Mouse (Mus musculus) liver, embryonic 14.5 days (tissue): ENCODE data around the gene Zfp451. TPM values are rescaled to one million over a fixed set of nuclear protein-coding genes. Genes with fewer than 3 reads are reported as not detected.
A peak's percentile ranks its signal among the peaks of the same experiment; 100 is the strongest.
"Not testable (repeated sequence)": the region's sequence is repeated elsewhere in the genome, so short reads cannot be mapped to it uniquely, and the experiment has no call there.

Source experiments
- ATAC-seq: fragments of 200-750 bp; cut with Nextera tagmentation; 2 replicates; pipeline ENCODE4 v1.8.0; 2017; ENCODE audit warnings: moderate number of reproducible peaks, mild to moderate bottlenecking, moderate library complexity; ENCODE audit not compliant: insufficient read depth
- DNase-seq, 3 experiments: peaks; one replicate each; pipeline ENCODE4 v3.0.0-alpha.2; 2012 to 2013; ENCODE audit warnings: low read depth in 3 of 3, low spot score in 3 of 3
- H3K27ac ChIP-seq: fragments of 300-500 bp; sonication (generic); 2 replicates; pipeline ENCODE4 v1.5.1; 2014; ENCODE audit warnings: moderate library complexity, mild to moderate bottlenecking, control low read depth, inconsistent platforms
- H3K27me3 ChIP-seq: fragments of 300-500 bp; sonication (generic); 2 replicates; pipeline ENCODE4 v1.6.1; 2014; ENCODE audit warnings: mild to moderate bottlenecking, low read length, moderate library complexity; ENCODE audit not compliant: control insufficient read depth, insufficient read depth
- H3K36me3 ChIP-seq: fragments of 300-500 bp; sonication (generic); replicated peaks from 2 replicates; pipeline ENCODE4 v1.6.1; 2014; ENCODE audit warnings: low read depth; ENCODE audit not compliant: control insufficient read depth, insufficient read depth
- H3K4me1 ChIP-seq, 2 experiments: fragments of 200-500 bp in 1 of 2; fragments of 300-500 bp in 1 of 2; sonication (generic) in 1 of 2; replicated peaks; 2 replicates each; pipeline ENCODE4 v1.6.1; 2012 to 2014; ENCODE audit warnings: antibody characterized with exemption in 1 of 2, inconsistent platforms in 1 of 2, low read length in 1 of 2; ENCODE audit not compliant: control insufficient read depth in 2 of 2, insufficient read depth in 2 of 2
- H3K4me2 ChIP-seq: fragments of 300-500 bp; sonication (generic); 2 replicates; pipeline ENCODE4 v1.6.1; 2014; ENCODE audit warnings: low read depth, mild to moderate bottlenecking, control low read depth, moderate library complexity
- H3K4me3 ChIP-seq, 2 experiments: fragments of 200-500 bp in 1 of 2; fragments of 300-500 bp in 1 of 2; sonication (generic) in 1 of 2; 2 replicates each; pipeline ENCODE4 v1.5.1; 2012 to 2014; ENCODE audit warnings: low read depth in 2 of 2, low read length in 2 of 2, mild to moderate bottlenecking in 2 of 2, control low read depth in 1 of 2, inconsistent platforms in 1 of 2, moderate library complexity in 1 of 2; ENCODE audit not compliant: insufficient read depth in 1 of 2
- H3K9ac ChIP-seq: fragments of 300-500 bp; sonication (generic); replicated peaks from 2 replicates; pipeline ENCODE4 v1.6.1; 2014; ENCODE audit warnings: mild to moderate bottlenecking, control low read depth, moderate library complexity
- H3K9me3 ChIP-seq: fragments of 300-500 bp; sonication (generic); 2 replicates; pipeline ENCODE4 v1.6.1; 2016; ENCODE audit warnings: low read length, mixed read lengths; ENCODE audit not compliant: control insufficient read depth
- CTCF ChIP-seq: IDR thresholded peaks from 2 replicates; pipeline ENCODE4 v1.5.1; 2016; ENCODE audit warnings: antibody characterized with exemption, low read depth, control low read depth
- EP300 ChIP-seq: IDR thresholded peaks from 2 replicates; pipeline ENCODE4 v1.6.1; 2016; ENCODE audit warnings: antibody characterized with exemption, low read depth
- WGBS: fragments of 180-500 bp; shearing (Covaris S2); extraction: QIAGEN DNeasy Blood & Tissue Kit; methylation state at CpG from one replicate; pipeline ENCODE4 v1.1.7; 2014; ENCODE audit not compliant: insufficient replicate concordance; 5-methylcytosine and 5-hydroxymethylcytosine counted together
- polyA plus RNA-seq, 2 experiments: library from polyadenylated mRNA; depleted of rRNA in 1 of 2; stranded (reverse) in 1 of 2; unstranded in 1 of 2; fragments of >200 nt; fragmentation: Nextera tagmentation in 1 of 2; extraction: Ambion mirVana in 1 of 2; gene quantifications; 2 replicates each; pipeline versions ENCODE4 v1.2.1 to v1.2.3; 2012 to 2014

Zfp451 gene
- polyA plus RNA-seq, 2 experiments, result 5.6 to 6.1 TPM

DNA sequence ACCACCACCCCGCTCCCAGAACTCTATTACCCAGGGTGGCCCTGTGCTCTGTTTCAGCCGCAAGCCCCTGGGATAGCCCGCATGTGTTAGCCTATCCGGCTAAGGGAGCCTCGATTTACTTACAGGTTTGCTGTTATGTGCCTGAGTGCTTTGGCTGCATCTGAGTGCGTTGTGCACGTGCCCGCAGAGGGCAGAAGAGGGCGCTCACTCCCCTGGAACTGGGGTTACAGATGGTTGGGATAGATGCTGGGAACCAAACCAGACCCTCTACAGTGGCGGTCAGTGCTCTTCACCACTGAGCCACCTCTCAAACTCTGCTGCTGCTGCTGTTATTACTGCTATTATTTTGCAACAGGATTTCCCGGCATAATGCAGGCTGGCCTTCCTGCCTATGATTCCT, 65.3 kb downstream of the Zfp451 start:
- no peak for TF ChIP-seq EP300
- peak; percentile 31; the same call in 1 of the 2 replicates for TF ChIP-seq CTCF
- H3K9ac ChIP-seq, result no peak overlapping the region
- no peaks in the 10 kb centered on the region for H3K27me3 ChIP-seq

DNA sequence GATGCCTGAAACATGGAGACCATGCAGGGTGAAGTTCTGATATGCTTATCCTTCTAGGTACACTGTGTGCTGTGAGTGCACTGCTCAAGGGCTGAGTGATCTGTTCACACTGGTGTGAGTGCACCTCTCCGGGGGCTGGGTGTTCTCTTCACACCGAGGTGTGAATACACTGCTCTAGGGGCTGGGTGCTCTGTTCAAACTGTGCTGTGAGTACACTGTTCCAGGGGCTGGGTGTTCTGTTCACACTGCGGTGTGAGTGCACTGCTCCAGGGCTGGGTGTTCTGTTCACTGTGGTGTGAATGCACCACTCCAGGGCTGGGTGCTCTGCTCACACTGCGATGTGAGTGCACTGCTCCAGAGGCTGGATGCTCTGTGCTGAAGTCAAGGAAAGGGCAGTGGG, 68.5 kb downstream of the Zfp451 start:
- ATAC-seq (no peak), DNase-seq (no peak)
- no peaks in the 10 kb centered on the region for H3K4me1 ChIP-seq
- H3K4me3 ChIP-seq, result no peak overlapping the region
- H3K9me3 ChIP-seq, result no peaks in the 10 kb centered on the region
- TF ChIP-seq CTCF (no peak), EP300 (no peak)
- 88% methylated on average over 4 of the region's 4 CpGs for WGBS
- no peaks in the 10 kb centered on the region for H3K27me3 ChIP-seq
- no peak overlapping the region for H3K4me2 ChIP-seq
- H3K9ac ChIP-seq, result no peak overlapping the region
- no peak overlapping the region for H3K27ac ChIP-seq
- H3K36me3 ChIP-seq, result peaks cover 13% of the 10 kb centered on the region

More for the DNA sequence above, 65.3 kb downstream of the Zfp451 start:
- no peak for DNase-seq
- no peaks in the 10 kb centered on the region for H3K9me3 ChIP-seq
- H3K4me3 ChIP-seq, result no peak overlapping the region
- ATAC-seq, result no peak
- H3K4me2 ChIP-seq, result no peak overlapping the region
- H3K4me1 ChIP-seq, result peaks cover 3 to 4% of the 10 kb centered on the region in 2 experiments
- WGBS, result 87% methylated on average over 11 of the region's 11 CpGs
- H3K27ac ChIP-seq, result no peak overlapping the region
- peaks cover 16% of the 10 kb centered on the region for H3K36me3 ChIP-seq

DNA sequence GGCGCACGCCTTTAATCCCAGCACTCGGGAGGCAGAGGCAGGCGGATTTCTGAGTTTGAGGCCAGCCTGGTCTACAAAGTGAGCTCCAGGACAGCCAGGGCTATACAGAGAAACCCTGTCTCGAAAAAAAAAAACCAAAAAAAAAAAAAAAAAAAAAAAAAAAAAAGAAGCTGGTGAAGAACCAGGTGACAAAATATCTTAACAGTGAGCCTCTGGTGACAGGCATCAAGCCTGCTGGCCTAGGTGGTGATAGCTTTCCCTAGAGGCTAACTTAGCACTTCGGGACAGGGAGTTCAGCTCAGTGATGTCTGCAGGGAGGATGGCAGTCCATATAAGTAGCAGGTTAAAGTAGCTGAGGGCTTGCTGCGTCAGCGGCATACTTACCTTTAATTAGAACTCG, 69.6 kb downstream of the Zfp451 start:
- not testable (repeated sequence) for H3K4me2 ChIP-seq, H3K4me3 ChIP-seq, H3K9me3 ChIP-seq, H3K4me1 ChIP-seq, H3K9ac ChIP-seq, H3K27ac ChIP-seq, H3K27me3 ChIP-seq, ATAC-seq, DNase-seq
- 86% methylated on average over 8 of the region's 9 CpGs for WGBS
- peaks cover 13% of the 10 kb centered on the region for H3K36me3 ChIP-seq

GRCm38 (mm10) chr1:33742903-33743302, 71.5 kb downstream of the Zfp451 start:
- Histone ChIP-seq H3K36me3 (peaks cover 15% of the 10 kb centered on the region), H3K4me3 (no peak overlapping the region), H3K4me1 (no peaks in the 10 kb centered on the region), H3K9ac (no peak overlapping the region), H3K4me2 (no peak overlapping the region), H3K27me3 (no peaks in the 10 kb centered on the region), H3K9me3 (no peaks in the 10 kb centered on the region), H3K27ac (no peak overlapping the region)
- no peak for DNase-seq
- 0 out of 2 replicates have a peak, but pooled peaks have one; percentile 43 for ATAC-seq
- TF ChIP-seq EP300, result no peak
- peak; percentile 97 for TF ChIP-seq CTCF
- WGBS, result 17% methylated on average over 8 of the region's 8 CpGs

DNA sequence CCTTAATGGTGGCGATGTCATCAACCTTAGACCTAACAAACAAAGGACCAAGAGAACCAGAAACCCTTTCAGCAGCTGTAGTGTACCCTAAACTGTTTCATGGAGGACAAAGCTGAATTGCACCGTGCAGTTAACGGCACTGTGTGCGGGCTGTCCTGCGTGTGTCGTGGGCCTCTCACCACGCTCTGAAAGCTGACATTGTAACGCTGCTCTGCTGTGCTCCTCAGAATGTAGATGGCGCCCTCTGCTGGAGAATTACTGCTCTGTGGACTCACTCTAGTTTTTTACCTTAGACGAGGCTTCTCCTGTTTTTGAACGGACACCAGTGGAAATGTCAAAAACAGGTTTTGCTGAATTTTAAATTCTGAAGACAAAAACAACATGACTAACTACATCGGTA, 75.1 kb downstream of the Zfp451 start:
- Histone ChIP-seq H3K4me3 (no peak overlapping the region), H3K36me3 (peaks cover 2% of the 10 kb centered on the region), H3K27ac (no peak overlapping the region), H3K27me3 (no peaks in the 10 kb centered on the region), H3K9me3 (no peaks in the 10 kb centered on the region), H3K4me1 (no peaks in the 10 kb centered on the region), H3K9ac (no peak overlapping the region), H3K4me2 (no peak overlapping the region)
- 36% methylated on average over 12 of the region's 12 CpGs for WGBS
- TF ChIP-seq EP300 (no peak), CTCF (peak; percentile 97)
- peak in 2 of 3 experiments; percentile 59 to 62 for DNase-seq
- peak; percentile 47; the same call in 1 of the 2 replicates for ATAC-seq
